Mouse (Mus musculus): Measurements from ENCODE around the gene Utrn.

DNA sequence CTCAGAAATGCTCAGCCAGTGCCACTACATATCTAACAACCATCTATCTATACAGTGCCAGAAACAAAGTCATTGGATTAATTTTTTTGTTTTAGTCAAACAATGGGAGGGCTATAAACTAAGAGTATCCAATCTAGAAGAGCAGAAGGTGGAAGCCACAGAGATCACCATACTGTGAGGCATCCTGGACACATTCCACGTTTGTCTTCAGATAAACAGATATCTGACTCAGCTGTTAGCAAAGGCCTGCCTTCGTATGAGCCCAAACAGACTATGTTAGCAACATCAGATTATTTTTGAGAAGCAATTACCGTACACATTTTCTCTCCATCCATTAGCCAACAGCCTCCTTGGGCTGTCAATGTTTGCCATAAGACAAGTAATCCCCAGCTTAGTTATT lies 250.8 kb downstream of the Utrn start:
- no peak for TF ChIP-seq POLR2A (IDR thresholded peaks at IDR 0.05; ENCODE audit: borderline replicate concordance, extremely low read depth, insufficient read depth, insufficient read length, poor library complexity, severe bottlenecking)
- no peak for TF ChIP-seq CTCF (IDR thresholded peaks at IDR 0.05; ENCODE audit: borderline replicate concordance, extremely low read depth, insufficient read depth, insufficient read length)
